In the genomic region with DNA sequence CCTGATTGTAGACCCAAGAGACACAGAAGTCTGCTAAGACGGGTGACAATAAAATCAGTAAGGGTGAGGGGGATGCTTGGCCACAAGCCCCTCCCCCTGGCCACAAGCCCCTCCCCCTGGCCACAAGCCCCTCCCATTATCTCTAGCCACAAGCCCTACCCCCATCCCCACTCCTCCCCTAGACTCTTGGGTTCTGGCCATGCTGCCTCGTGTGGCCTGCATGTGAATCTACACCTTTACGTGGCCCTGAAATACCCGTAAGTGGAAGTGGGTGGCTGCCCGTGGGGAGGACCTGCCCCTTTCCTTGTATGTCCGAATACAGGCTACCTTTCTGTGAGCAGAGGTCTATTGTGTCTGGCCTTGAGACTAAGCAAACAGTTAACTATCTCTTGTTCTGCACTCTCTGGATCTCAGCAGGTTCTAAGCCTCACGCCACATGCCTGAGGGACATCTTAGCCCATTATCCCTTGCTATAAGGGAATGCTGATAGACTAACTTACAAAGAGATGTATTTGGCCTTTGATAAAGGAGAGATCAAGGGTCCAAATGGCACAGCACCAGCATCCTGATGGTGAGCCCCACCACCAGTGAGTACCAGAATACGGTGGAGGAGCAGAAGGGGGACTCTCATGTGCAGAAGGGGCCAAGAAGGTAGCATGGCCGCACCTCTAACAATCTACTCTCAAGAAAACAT, we compare ENCODE assay signal across 14 mouse cellular contexts.
A peak's percentile ranks its signal among the peaks of the same experiment; 100 is the strongest.
DNase-seq lines count a peak whose midpoint lies in the region; ATAC-seq and TF ChIP-seq lines count a peak whose summit lies in the region.
"Had no signal": no experiment of that assay in that cellular context is flagged by ENCODE, and none has a peak within 500 bp of the region (broad histone marks: within the 10 kb centered on the region; RNA-seq: fewer than 3 reads in every experiment).

No protein-coding gene starts in this region.

- no peaks in the 10 kb centered on the region for H3K36me3 ChIP-seq in liver, adult 2 months (ENCODE audit: control insufficient read depth, insufficient read depth, low read length)
- H3K36me3 ChIP-seq: embryonic facial prominence, embryonic 13.5 days had no signal

- WGBS in liver, adult 2 months = 90% methylated on average over 9 of the region's 9 CpGs

- H3K27me3 ChIP-seq in liver, adult 2 months (ENCODE audit: control insufficient read depth, insufficient read depth, low read length) = no peaks in the 10 kb centered on the region
- H3K27me3 ChIP-seq: embryonic facial prominence, embryonic 13.5 days had no signal

- no peak for TF ChIP-seq CTCF in liver, adult 2 months (IDR thresholded peaks at IDR 0.05; ENCODE audit: low read depth, low read length)

- DNase-seq in adrenal gland, postnatal 14 days = peak; percentile 36
- DNase-seq in adrenal gland, adult 2 months = no peak
- no peak for DNase-seq in liver, adult 2 months (ENCODE audit: extremely low read depth, low read depth, low spot score)
- DNase-seq in liver (no peak), ES-CJ7 (ENCODE audit: low read depth, low spot score) (peak; percentile 78)
- no peak for DNase-seq in layer of hippocampus, postnatal 36 days
- no peak for DNase-seq in cerebellum, adult 11 months
- DNase-seq: adrenal gland, adult 8-10 months; cerebellum, adult 18-20 months; kidney, adult 8-10 months; midbrain, embryonic 14.5 days; thymus, postnatal 36 days had no signal

- peaks cover 22% of the 10 kb centered on the region for H3K4me1 ChIP-seq in liver, adult 2 months (ENCODE audit: control insufficient read depth, insufficient read depth, low read length)

- peaks cover 19% of the 10 kb centered on the region for H3K79me2 ChIP-seq in liver, adult 2 months (ENCODE audit: control insufficient read depth, insufficient read depth, low read length)

- no peak for TF ChIP-seq POLR2A in liver, adult 2 months (IDR thresholded peaks at IDR 0.05; ENCODE audit: extremely low read depth, insufficient read depth, low read length)

- H3K9ac ChIP-seq in liver, adult 2 months (ENCODE audit: low read depth, low read length) = no peak overlapping the region
- H3K9ac ChIP-seq: embryonic facial prominence, embryonic 13.5 days had no signal

- ATAC-seq in granulocyte monocyte progenitor cell, adult 5-6 weeks (replicated peaks; ENCODE audit: poor library complexity, severe bottlenecking) = peak; percentile 66

- H3K27ac ChIP-seq in liver, adult 2 months (replicated peaks; ENCODE audit: insufficient read depth, low read depth, low read length) = peak overlapping the region; percentile 11; the same call in 1 of the 2 replicates
- H3K27ac ChIP-seq: embryonic facial prominence, embryonic 13.5 days had no signal

- no peak overlapping the region for H3K4me3 ChIP-seq in liver, adult 2 months (ENCODE audit: insufficient read depth, low read depth, low read length)
- H3K4me3 ChIP-seq: embryonic facial prominence, embryonic 13.5 days had no signal

Comparison
In these comparisons a context has a peak if more than half of its experiments do, and no peak if none do; other contexts are left out.
1. DNase-seq: peak in adrenal gland, postnatal 14 days (single experiment) and ES-CJ7 (single experiment); none in adrenal gland, adult 2 months (single experiment), liver, adult 2 months (single experiment), liver (single experiment), layer of hippocampus, postnatal 36 days (0 of 2) and cerebellum, adult 11 months (single experiment).